Mouse (Mus musculus): ENCODE results near the gene Sox9.

Gene Sox9

GRCm38 (mm10) chr11:112801189-112801818 lies 19.3 kb downstream of the Sox9 start:
- no peak for DNase-seq (ENCODE audit: low spot score)

DNA sequence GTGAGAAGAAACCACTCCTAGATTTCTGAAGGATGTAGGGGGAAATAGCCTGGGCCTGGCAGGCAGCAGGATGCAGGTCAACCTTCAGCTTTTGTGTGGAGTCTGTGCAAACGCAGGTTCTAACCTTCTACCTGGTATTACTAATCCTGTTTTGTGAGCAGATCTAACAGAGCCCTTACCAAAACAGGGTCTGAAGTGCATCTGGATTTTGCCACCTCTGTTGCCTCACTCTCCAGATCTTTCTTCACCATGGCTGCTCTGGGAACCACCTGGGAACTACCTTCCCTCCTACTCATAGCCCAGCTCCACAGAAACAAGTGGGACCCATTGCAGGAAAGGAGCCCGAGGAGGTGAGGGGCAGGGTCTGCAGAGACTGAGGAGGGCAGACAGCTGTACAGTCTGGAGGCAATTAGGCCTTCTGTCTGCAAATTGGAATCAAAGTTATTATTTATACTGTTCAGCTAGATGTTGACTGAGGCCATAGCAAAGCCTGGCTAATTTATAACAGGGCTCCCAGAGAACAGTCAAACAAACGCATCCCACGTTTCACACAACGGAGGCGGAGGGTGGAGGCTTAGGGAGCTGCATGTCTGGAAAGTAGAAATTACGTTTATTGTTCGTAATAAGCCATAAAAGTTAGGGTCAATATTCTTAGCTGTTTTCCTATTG lies 25.9 kb downstream of the Sox9 start:
- no peak for DNase-seq (ENCODE audit: low spot score)

- no peak for DNase-seq (ENCODE audit: low spot score)
Observed at GRCm38 (mm10) chr11:112810447-112811151, 28.6 kb downstream of the Sox9 start.

DNA sequence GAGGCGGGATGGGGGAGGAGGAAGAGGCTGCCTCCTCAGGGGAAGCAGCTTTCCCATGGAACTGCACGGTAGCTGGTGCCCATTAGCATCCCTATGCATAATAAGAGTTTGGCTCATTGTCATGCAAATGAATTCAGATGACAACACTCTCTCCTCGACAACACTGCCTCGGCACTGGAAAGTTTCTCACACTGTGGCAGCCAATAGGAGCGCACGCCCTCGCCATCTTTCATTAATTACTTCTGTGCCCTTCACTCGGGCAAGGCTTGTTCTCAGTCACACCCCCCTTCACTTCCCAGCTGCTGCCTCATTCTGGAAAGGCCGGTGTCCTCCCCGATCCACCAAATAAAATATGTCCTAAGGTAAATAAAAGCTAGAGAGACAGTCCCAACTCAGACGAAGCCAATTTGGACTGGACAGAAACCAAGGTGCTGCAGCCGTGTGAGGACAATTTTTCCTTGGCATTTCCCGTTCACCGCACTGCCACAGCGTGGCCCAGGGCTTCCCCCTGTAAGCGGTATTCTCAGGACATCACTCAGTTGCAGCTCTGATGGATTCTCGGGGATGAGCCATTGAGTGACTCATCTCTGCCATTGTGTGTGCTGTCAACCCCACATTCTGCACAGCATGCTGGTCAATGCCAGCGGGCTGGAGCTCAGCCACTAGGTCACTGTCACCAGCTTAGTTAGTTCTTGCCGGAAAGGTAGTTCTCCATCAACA lies 29.3 kb downstream of the Sox9 start:
- no peak for DNase-seq (ENCODE audit: low spot score)

DNA sequence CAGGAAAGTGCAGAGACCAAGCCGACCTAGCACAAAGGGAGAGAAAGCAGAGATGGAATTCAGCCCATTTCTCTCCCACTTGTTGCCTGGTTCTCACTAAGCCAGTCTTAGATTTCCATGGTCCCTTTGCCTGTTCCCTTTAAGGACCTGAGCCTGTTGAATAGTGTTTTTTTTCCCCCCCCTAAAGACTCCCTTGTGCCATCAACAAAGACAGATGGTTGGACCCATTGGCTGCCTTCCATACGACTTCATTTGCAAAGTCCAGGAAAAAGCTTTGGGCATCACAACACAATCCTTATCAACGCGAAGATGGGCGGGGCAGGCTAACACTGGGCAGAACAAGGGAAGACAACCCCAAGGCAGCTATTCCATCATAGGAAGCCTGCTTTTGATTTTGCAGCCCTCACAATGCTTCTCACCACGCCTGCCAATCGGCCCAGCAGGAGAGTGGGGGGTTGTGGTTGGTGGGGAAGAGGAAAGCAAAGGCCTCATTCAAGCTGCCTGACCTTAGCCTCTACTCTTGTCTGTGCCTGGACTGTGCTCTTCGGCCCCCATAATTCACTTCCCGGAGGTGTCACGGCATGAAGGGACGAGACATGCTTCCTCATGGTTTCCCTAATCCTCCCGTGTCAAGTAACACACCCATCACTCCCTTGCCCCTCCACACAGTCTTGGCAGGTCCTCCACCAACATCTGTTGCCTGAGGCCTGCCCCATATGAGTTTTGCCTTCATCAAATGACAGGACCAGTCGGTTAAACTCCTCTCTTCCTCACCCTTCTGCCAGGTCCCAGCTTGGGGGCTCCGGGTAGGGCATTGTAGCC lies 36.0 kb downstream of the Sox9 start:
- no peak for DNase-seq (ENCODE audit: low spot score)

DNA sequence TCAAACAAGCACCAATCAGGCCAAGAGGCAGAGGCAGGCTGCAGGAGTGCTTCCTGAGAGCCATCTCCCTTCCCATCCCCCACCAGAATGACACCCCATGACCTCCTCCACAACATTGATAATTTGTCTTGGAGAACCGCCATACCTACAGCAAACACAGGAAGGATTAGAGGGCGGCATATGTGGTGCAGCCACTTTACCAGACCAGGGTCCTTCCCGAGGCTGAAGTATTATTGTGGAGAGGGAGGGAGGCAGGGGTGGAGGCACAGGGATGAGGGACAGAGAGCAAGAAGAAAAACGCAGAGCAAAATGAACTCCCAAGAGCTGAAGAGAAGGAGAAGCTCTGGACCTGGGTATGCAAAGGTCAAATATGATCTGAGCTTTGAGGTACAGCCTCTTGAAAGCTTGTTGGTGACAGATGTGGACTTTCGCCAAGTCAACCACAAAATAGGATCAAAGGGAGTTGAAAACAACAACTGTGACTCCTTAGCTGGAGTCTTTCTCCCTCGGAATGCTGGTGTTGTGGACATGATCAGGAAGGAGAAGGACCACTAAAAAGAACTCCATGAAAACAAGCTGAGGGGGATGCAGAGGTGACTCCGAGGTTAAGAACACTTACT lies 36.7 kb downstream of the Sox9 start:
- DNase-seq (ENCODE audit: low spot score) = no peak

GRCm38 (mm10) chr11:112821536-112821935 lies 39.5 kb downstream of the Sox9 start:
- DNase-seq (ENCODE audit: low spot score) = no peak

- DNase-seq (ENCODE audit: low spot score) = no peak
Observed at GRCm38 (mm10) chr11:112824146-112824545, 42.1 kb downstream of the Sox9 start.

DNA sequence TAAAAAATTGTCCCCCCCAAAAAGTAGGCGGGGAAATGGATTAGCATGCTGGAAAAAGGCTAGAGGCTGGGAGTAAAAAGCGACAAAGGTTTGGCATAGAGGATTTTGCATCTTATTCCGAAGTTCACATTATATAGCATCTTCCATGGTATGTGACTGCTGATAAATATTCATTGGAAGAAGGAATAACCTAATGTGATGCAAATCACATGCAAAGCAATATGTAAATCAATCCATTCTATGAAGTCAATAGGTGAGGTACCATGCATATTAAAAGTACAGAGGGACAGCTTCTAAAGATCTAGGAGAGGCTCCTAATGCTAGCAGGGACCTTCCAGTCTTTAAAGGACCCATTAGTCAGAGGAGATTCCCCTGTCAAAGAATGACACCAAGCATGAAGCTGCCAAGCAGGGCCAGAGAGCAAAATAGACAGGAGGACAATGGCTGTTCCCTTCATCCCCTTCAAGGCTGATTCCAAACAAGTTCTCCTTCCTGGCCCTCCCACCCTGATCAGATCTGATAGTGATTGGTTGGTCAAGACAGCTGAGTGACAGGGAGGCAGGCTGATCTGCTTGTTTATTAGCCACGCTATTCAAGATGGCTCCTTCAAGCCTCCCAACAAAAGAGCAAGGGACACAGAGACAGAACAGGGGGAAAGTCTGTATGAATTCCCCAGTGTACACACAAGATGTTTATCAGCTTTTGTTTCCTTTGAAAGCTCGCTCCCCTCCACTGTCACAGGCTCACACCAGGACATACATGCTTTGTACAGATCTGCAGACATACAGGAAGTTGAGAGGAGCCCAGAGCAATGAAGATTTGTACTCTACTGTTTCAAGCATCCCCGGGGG lies 44.4 kb downstream of the Sox9 start:
- DNase-seq (ENCODE audit: low spot score) = no peak

- DNase-seq (ENCODE audit: low spot score) = no peak
Observed at GRCm38 (mm10) chr11:112827044-112827347, 45.0 kb downstream of the Sox9 start.

- no peak for DNase-seq (ENCODE audit: low spot score)
Observed at GRCm38 (mm10) chr11:112828553-112829287, 46.7 kb downstream of the Sox9 start.

GRCm38 (mm10) chr11:112834245-112835005 lies 52.4 kb downstream of the Sox9 start:
- no peak for DNase-seq (ENCODE audit: low spot score)

DNA sequence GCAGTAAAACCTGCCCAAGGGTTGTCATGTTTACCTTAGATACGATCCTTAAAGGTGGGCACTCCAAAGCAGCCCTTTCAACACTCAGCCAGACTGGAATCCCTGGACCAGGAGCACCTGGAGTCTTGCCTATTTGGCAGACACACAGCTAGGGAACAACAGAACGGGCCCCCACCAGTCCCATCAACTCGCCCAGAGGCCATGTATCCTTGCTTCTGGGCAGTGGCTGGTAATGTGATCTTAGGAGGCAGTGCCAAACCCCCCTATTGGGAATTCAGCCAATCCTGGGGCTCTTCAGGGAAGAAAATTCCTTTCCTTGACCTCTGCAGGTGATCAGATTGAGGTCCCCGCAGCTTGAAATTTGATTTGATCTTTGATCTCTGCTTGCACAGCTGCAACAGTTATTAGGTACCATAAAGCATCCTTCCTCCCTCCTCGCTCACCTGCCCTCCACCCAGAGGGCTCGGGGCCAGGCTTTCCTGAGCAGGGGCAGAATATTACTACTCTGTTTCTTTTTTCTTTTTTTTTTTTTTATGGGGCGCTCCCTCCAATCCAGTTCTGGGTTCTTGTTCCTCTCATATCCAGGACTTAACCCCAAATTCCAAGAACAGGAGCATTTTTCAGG lies 53.6 kb downstream of the Sox9 start:
- no peak for DNase-seq (ENCODE audit: low spot score)

All from spleen, adult 12 weeks (tissue).